Mouse (Mus musculus): Measurements from ENCODE around the gene Rpl4. TPM values are rescaled to one million over a fixed set of nuclear protein-coding genes. Genes with fewer than 3 reads are reported as not detected.
A peak's percentile ranks its signal among the peaks of the same experiment; 100 is the strongest.
"Not testable (repeated sequence)": the region's sequence is repeated elsewhere in the genome, so short reads cannot be mapped to it uniquely, and the experiment has no call there.

Rpl4 gene
- total RNA-seq, 2 experiments from 2014 or later: 433 to 462 TPM

DNA sequence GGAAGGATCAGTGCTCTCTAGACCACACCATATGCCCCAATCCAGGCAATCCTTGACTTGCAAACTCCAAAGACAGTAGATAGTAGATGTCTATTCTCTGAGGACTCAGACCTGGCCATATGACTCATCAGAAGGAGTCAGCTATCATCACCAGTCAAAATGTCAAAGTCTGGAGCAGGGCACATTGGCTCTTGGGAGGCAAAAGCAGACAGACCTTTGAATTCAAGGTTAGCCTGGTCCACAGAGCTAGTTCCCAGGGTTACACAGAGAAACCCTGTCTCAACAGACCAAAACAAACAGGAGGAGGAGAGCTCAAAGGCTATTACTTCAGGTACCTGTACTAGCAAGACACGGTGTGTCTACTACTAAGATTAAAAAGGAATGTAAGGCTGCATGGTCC, 20.7 kb downstream of the Rpl4 start:
- DNase-seq (ENCODE audit: low spot score): no peak

DNA sequence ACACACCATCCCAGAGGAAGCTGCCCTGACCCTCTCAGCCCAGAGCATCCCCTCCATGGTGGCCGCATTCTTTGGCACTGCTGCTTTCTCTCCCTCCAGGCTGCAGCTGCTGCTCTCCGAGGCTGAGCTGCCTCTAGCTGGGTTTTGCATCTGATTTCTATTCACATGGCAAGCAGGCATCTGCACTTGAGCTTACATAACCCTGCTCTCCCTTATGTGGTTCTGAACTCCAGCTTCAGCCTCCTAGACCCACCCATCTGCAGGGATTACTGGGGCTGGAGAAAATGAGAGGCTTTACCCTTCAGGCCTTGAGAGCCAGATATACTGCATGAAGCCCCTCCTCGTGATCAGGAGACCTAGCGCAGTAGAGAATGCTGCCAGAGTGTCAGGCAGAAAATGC, 22.4 kb downstream of the Rpl4 start:
- peak; percentile 4 for DNase-seq (ENCODE audit: low spot score)
- intact Hi-C loops (cut with DNase I): no loop called here

More for the DNA sequence above, 20.7 kb downstream of the Rpl4 start:
- intact Hi-C loops (cut with DNase I): no loop called here

DNA sequence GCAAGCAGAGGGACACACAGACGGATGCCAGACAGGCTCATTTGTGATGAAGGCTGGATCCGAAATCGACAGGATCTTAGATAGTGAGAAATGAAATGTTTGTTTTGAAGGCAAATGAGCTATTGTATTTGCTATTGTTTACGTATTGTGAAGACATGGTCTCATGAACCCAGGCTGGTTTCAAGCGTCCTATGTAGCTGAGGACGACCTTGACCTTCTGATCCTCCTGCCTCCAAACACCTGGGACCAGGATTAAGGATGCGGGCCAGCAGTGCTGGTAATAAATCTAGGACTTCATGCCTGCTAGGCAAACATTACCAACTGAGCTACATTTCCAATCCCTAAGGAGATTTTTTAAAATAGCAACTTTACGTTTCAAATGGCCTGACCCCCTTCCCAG, 24.3 kb downstream of the Rpl4 start:
- DNase-seq (ENCODE audit: low spot score): no peak
- intact Hi-C loops (cut with DNase I): no loop called here

GRCm38 (mm10) chr9:64198068-64198762, 25.0 kb downstream of the Rpl4 start:
- intact Hi-C loops (cut with DNase I): no loop called here
- no peak for DNase-seq (ENCODE audit: low spot score)

GRCm38 (mm10) chr9:64198763-64199418, 25.7 kb downstream of the Rpl4 start:
- DNase-seq (ENCODE audit: low spot score); intact Hi-C loops (cut with DNase I): not testable (repeated sequence)

GRCm38 (mm10) chr9:64199897-64200296, 26.7 kb downstream of the Rpl4 start:
- intact Hi-C loops (cut with DNase I): no loop called here
- no peak for DNase-seq (ENCODE audit: low spot score)

GRCm38 (mm10) chr9:64202331-64202730, 29.2 kb downstream of the Rpl4 start:
- no peak for DNase-seq (ENCODE audit: low spot score)
- intact Hi-C loops (cut with DNase I): no loop called here

GRCm38 (mm10) chr9:64202866-64203265, 29.7 kb downstream of the Rpl4 start:
- intact Hi-C loops (cut with DNase I): no loop called here
- no peak for DNase-seq (ENCODE audit: low spot score)

- no peak for DNase-seq (ENCODE audit: low spot score)
Measured at GRCm38 (mm10) chr9:64207509-64208084, 34.4 kb downstream of the Rpl4 start.

GRCm38 (mm10) chr9:64214452-64214851, 41.3 kb downstream of the Rpl4 start:
- DNase-seq (ENCODE audit: low spot score): no peak
- intact Hi-C loops (cut with DNase I): no loop called here

More at GRCm38 (mm10) chr9:64207509-64208084, 34.4 kb downstream of the Rpl4 start:
- intact Hi-C loops (cut with DNase I): no loop called here

GRCm38 (mm10) chr9:64216090-64216489, 42.9 kb downstream of the Rpl4 start:
- intact Hi-C loops (cut with DNase I): no loop called here
- DNase-seq (ENCODE audit: low spot score): no peak

- DNase-seq (ENCODE audit: low spot score): no peak
- intact Hi-C loops (cut with DNase I): no loop called here
Measured at GRCm38 (mm10) chr9:64216641-64217040, 43.5 kb downstream of the Rpl4 start.

DNA sequence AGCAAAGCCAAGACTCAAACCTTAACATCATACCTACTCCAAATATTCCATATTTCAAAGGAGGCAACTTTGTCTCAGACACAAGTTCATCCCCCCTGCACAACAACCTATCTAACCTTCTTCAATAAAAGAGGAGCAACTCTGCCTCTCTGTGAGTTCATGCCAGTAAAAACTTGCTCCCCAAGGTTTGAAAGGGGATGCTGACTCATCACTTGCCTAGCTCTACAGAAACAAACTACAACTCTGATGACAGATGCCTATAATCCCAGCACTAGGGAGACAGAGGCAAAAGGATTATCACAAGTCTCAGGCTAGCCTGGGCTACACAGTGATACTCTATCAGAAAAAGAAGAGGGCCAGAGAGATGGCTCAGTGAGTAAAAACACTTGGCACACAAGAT, 44.7 kb downstream of the Rpl4 start:
- DNase-seq (ENCODE audit: low spot score): no peak
- intact Hi-C loops (cut with DNase I): no loop called here

DNA sequence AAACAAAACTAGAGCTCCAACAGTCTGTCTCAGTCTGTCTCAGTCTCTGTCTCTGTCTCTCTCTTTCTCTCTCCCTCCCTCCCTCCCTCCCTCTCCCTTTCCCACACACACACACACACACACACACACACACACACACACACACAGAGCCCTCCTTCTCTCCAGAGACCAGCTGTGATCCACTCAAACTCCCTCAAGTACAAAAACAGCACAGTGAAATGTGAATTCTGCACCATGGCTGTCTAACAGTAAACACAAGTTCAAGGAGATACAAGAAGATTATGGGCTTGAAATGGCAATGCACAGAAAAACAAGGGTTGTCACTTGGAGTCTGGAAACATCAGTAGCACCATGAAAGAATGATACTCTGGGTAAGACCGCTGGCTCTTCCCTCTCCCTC, 46.1 kb downstream of the Rpl4 start:
- DNase-seq (ENCODE audit: low spot score): no peak
- intact Hi-C loops (cut with DNase I): no loop called here

GRCm38 (mm10) chr9:64219772-64220420, 46.7 kb downstream of the Rpl4 start:
- intact Hi-C loops (cut with DNase I): no loop called here
- no peak for DNase-seq (ENCODE audit: low spot score)

DNA sequence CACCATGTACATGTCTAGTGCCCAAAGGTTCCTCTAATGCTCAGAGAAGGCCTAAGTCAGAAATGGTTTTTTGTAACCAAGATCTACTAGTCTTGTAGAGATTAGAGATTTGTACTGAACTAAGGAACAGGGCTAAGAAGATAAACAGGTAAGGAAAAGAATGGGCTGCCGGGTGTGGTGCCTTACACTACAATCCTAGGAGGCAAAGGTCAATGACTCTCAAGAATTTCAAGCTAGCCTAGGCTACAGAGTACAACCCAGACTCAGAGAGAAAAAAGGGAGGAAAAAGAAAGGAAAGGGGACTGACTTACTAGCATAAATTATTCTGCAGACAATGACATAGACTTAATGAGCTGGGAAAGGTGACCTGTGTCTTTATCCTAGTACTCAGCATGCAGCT, 47.4 kb downstream of the Rpl4 start:
- intact Hi-C loops (cut with DNase I): no loop called here
- no peak for DNase-seq (ENCODE audit: low spot score)

- intact Hi-C loops (cut with DNase I): no loop called here
- DNase-seq (ENCODE audit: low spot score): no peak
Measured at GRCm38 (mm10) chr9:64221480-64221879, 48.3 kb downstream of the Rpl4 start.

GRCm38 (mm10) chr9:64222098-64222497, 48.9 kb downstream of the Rpl4 start:
- intact Hi-C loops (cut with DNase I): no loop called here
- no peak for DNase-seq (ENCODE audit: low spot score)

DNA sequence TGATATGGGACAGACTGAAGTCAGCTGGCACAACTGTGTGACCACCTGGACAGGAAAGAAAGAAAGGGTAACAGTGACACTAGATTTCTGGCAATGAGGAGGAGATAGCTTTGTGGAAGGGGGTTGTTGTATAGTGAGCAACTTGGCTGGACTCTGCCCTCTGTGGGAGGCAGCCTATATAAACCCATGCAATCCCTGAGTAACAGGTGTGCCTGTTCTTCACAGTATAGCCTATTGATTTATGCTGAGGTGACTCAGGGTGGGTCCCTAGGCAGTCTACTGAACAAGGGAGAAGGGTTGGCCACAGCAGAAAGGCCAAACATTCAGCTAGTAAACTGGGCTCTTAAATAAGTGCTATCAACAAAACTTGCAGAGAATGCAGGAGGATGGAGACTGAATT, 52.6 kb downstream of the Rpl4 start:
- intact Hi-C loops (cut with DNase I): no loop called here
- no peak for DNase-seq (ENCODE audit: low spot score)

- DNase-seq (ENCODE audit: low spot score): no peak
- intact Hi-C loops (cut with DNase I): no loop called here
Measured at GRCm38 (mm10) chr9:64227736-64228135, 54.6 kb downstream of the Rpl4 start.

All from heart, postnatal 25 days (tissue).